Mouse (Mus musculus): ENCODE data around the gene Nbea.

Nbea gene

DNA sequence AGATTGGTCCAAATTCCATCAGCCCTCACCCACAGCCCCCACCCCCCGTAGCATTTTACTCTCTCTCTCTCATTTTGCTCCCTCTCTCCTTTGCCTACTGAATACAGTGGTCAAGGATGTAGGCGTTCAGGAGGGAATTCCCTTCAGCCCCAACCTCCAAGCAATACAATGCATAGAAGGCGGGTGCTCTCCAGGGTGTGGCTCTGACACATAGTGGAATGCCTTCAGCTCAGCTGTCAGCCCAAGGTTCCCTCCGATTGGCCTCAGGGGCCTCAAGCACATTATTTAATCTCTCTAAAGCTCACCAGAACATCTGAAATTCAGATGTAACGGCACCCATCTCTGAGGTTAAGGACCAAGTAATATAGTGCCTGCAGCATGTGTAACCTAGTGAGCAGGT lies 590.2 kb downstream of the Nbea start:
- no peak for DNase-seq (ENCODE audit: low spot score)

- no peak for DNase-seq (ENCODE audit: low spot score)
Observed at GRCm38 (mm10) chr3:55590727-55591126, 592.8 kb downstream of the Nbea start.

GRCm38 (mm10) chr3:55590291-55590690 lies 593.2 kb downstream of the Nbea start:
- DNase-seq (ENCODE audit: low spot score), result no peak

GRCm38 (mm10) chr3:55589402-55589944 lies 594.0 kb downstream of the Nbea start:
- no peak for DNase-seq (ENCODE audit: low spot score)

DNA sequence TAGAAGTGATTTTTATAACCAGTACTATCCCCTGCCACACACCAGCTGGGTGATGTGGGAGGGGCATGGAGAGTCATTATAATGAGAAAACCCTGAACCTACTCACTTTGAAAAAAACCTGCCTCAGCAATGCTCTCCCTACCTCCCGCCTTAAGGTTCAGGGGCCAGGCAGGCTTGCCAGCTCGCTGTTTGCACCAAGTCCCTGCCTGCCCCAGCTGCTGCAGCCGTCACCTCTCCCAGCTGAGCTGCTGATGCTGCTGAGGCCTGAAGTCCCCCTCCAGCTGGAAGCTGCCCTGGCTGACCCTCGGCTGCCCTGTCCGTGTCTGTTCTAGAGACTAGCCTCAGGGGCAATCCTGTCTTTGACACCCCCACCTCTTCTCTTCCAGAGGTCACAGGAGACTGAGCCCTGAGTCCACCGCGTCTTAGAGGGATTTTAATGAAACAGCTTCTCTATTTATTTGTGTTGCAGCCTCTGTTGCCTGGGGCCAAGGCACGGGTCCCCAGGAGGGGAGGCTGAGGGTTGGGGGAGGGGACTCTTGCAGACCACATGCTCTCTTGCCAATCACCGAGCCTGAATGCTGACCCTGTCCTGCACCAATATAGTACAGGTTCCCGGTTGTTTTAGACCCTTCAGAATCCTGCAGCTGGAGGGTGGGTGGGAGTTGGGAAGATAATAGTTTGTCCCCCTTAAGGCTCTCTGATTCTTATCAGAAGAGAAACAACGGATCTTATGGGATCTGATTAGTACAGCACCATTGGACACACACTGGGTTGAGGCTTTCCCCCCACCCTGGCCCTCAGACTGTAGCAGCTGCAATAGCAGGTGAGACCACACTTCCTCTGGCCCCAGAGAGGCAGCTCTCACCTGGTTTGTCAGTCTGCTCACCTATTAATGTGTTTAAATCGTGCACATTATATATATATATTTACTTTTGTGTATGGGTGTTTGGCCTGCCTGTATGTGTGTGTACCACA lies 595.2 kb downstream of the Nbea start:
- DNase-seq (ENCODE audit: low spot score), result no peak

DNA sequence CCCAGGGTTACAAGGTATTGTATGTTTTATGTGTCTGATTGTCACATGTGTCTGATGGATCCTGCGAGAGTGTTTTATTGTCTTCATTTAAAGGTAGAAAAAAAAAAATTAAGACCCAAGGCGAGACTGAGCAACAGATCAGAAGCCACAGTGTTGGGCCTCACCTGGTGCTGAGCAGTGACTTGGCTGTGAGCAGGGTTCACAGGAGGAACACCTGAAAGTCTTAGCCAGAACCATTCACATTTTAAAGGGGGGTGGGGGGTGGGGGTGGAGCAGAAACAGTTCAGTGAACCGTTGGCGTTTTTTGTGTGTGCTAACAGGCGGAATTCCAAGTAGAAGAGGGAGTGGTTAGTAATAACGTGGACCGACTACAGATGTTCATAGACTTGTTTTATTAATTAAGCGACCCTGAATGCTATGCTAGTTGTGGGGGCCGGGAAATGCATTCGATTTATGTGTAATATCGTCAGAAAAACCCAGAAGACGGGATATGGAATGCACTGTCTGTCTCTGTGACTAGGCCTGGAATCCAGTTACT lies 596.0 kb downstream of the Nbea start:
- DNase-seq (ENCODE audit: low spot score), result no peak

Measured in ovary, postnatal 14 days (tissue).